Mouse (Mus musculus): ENCODE measurements around the gene Adamtsl1. TPM values are rescaled to one million over a fixed set of nuclear protein-coding genes. Genes with fewer than 3 reads are reported as not detected.

The Adamtsl1 gene
- polyA plus RNA-seq, 1 experiment = 2.7 TPM

DNA sequence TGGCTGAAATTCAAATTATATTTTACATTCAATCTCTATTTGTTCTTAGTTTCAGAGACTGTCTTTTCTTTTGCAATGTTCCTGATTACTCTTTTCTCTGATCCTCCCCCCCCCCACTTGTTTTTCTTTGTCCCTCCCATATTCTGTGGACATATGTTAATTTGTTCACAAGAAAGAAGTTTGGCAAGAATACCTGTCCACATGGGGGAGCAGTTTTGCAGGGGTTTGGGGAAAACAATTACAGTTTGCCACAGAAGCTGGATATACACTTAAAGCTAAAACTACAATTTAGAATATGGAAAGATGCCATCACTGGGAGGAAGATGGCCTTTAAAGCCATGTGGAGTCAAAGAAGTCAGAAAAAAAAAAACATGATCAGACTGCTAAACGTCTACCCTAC is 532.9 kb downstream of the Adamtsl1 start:
- Histone ChIP-seq H3K4me2 (ENCODE audit: low read depth) (no peak overlapping the region), H3K36me3 (ENCODE audit: control insufficient read depth, insufficient read depth) (no peaks in the 10 kb centered on the region), H3ac (ENCODE audit: control insufficient read depth, insufficient read length) (no peak overlapping the region), H3K27me3 (ENCODE audit: control insufficient read depth, insufficient read depth, insufficient read length) (no peaks in the 10 kb centered on the region), H3K4me3 (no peak overlapping the region), H3K79me2 (ENCODE audit: control insufficient read depth, insufficient read depth) (no peaks in the 10 kb centered on the region)
- TF ChIP-seq MAX (IDR thresholded peaks at IDR 0.05; ENCODE audit: low read depth) (no peak), E2F4 (IDR thresholded peaks at IDR 0.05; ENCODE audit: insufficient read depth) (no peak), TCF3 (IDR thresholded peaks at IDR 0.05; ENCODE audit: insufficient read length, low read depth) (no peak)

DNA sequence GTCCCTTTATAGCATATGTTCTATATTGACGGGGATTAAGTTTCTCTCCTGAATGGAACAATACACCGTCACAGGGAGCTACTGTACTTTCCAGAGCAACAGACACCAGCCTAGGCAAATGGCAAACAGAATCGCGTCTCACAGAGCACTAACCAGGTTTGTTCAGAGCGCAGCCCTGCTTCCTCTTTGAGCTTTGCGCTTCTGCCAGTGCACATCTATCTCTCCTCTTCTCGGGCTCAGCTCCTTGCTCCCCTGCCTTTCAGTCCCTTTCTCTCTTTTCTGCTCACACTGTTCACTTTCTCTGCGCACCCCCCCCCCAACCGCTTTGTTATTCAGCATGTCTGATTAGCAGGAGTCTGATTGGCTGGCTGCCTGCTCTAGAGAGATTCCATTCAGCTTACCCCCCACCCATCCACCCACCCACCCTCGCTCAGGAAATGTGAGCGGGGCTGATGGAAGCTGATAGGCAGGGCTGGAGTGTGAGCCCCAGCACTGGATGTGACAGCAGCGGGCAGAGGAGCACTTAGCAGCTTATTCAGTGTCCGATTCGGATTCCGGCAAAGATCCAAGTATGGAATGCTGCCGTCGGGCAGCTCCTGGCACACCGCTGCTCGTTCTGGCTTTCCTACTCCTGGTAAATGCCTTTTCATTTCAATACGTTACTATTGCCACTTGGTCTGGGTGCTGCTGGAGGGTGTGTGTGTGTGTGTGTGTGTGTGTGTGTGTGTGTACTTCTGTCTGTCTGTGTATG is 539.7 kb downstream of the Adamtsl1 start:
- Histone ChIP-seq H3K79me2 (ENCODE audit: control insufficient read depth, insufficient read depth) (no peaks in the 10 kb centered on the region), H3K4me3 (peak overlapping the region; percentile 4), H3K4me2 (ENCODE audit: low read depth) (peak overlapping the region; percentile 64), H3ac (ENCODE audit: control insufficient read depth, insufficient read length) (no peak overlapping the region), H3K36me3 (ENCODE audit: control insufficient read depth, insufficient read depth) (no peaks in the 10 kb centered on the region), H3K27me3 (ENCODE audit: control insufficient read depth, insufficient read depth, insufficient read length) (no peaks in the 10 kb centered on the region)
- TF ChIP-seq SRF (IDR thresholded peaks at IDR 0.05; ENCODE audit: control insufficient read depth, insufficient read length, low read depth) = no peak
- TF ChIP-seq MAX (IDR thresholded peaks at IDR 0.05; ENCODE audit: low read depth) = no peak
- TF ChIP-seq POLR2A (IDR thresholded peaks at IDR 0.05; ENCODE audit: insufficient read length, low read depth) = no peak
- TF ChIP-seq POLR2AphosphoS2 (IDR thresholded peaks at IDR 0.05; ENCODE audit: insufficient read length, low read depth) = no peak
- TF ChIP-seq MYOD1 (IDR thresholded peaks at IDR 0.05; ENCODE audit: control insufficient read depth in 1 of 3, insufficient read length in 2 of 3, low read depth in 2 of 3) = no peak
- no peak for TF ChIP-seq MYOG (IDR thresholded peaks at IDR 0.05; ENCODE audit: control insufficient read depth in 1 of 3, insufficient read depth in 1 of 3, insufficient read length in 2 of 3, low read depth in 2 of 3)

DNA sequence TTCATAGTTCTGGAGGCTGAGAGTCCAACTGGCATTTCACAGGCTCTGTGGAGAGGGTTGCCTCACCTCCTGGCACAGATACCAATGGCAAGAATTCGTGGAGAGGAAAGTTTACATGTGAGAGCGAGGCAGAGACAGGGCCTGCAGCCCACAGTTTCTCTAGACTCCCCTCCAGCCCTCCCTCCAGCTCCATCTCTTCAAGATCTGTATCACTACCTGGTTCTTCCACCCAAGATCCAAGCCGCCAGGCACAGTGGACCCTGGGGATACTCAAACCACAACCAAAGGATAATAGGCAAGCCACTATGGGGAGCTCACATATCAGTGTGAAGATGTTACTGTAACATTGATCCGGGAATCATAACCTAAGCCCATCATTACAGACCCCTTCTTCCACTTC is 546.6 kb downstream of the Adamtsl1 start:
- Histone ChIP-seq H3K4me2 (ENCODE audit: low read depth) (no peak overlapping the region), H3K79me2 (ENCODE audit: control insufficient read depth, insufficient read depth) (no peaks in the 10 kb centered on the region), H3K36me3 (ENCODE audit: control insufficient read depth, insufficient read depth) (no peaks in the 10 kb centered on the region), H3ac (ENCODE audit: control insufficient read depth, insufficient read length) (no peak overlapping the region), H3K4me3 (no peak overlapping the region), H3K27me3 (ENCODE audit: control insufficient read depth, insufficient read depth, insufficient read length) (no peaks in the 10 kb centered on the region)
- no peak for TF ChIP-seq MYOG (IDR thresholded peaks at IDR 0.05; ENCODE audit: control insufficient read depth in 1 of 3, insufficient read depth in 1 of 3, insufficient read length in 2 of 3, low read depth in 2 of 3)
- TF ChIP-seq CEBPB (IDR thresholded peaks at IDR 0.05; ENCODE audit: insufficient read depth, poor library complexity, severe bottlenecking) = no peak
- TF ChIP-seq E2F4 (IDR thresholded peaks at IDR 0.05; ENCODE audit: insufficient read depth) = no peak
- TF ChIP-seq SRF (IDR thresholded peaks at IDR 0.05; ENCODE audit: control insufficient read depth, insufficient read length, low read depth) = no peak
- no peak for TF ChIP-seq USF1 (IDR thresholded peaks at IDR 0.05; ENCODE audit: low read depth)
- TF ChIP-seq MYOD1 (IDR thresholded peaks at IDR 0.05; ENCODE audit: control insufficient read depth in 1 of 3, insufficient read length in 2 of 3, low read depth in 2 of 3) = no peak
- TF ChIP-seq REST (IDR thresholded peaks at IDR 0.05; ENCODE audit: insufficient read depth, insufficient read length) = no peak
- TF ChIP-seq TCF3 (IDR thresholded peaks at IDR 0.05; ENCODE audit: insufficient read length, low read depth) = no peak
- TF ChIP-seq MAX (IDR thresholded peaks at IDR 0.05; ENCODE audit: low read depth) = no peak
- no peak for TF ChIP-seq TCF12 (IDR thresholded peaks at IDR 0.05; ENCODE audit: insufficient read depth, poor library complexity, severe bottlenecking)

DNA sequence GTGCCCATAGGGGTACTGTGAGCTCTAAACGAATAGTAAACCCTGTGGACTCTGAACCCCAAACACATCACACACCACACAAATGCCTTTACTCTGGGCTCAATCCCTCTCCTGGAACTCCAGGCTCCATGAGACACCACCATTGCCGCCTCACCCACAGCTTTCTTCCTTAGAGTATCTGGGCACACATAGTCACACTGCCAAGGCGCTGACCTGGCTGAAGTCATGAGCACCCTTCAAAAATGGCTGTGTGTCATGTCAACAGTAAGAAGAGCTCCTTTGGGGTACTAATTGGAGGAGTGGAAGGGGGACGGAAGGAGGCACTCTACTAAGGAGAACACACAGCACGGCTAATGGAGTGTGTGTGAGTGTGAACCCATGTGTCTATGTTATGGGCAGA is 554.4 kb downstream of the Adamtsl1 start:
- Histone ChIP-seq H3K27me3 (ENCODE audit: control insufficient read depth, insufficient read depth, insufficient read length) (no peaks in the 10 kb centered on the region), H3ac (ENCODE audit: control insufficient read depth, insufficient read length) (no peak overlapping the region), H3K4me2 (ENCODE audit: low read depth) (no peak overlapping the region), H3K4me3 (no peak overlapping the region), H3K79me2 (ENCODE audit: control insufficient read depth, insufficient read depth) (no peaks in the 10 kb centered on the region), H3K36me3 (ENCODE audit: control insufficient read depth, insufficient read depth) (no peaks in the 10 kb centered on the region)
- TF ChIP-seq E2F4 (IDR thresholded peaks at IDR 0.05; ENCODE audit: insufficient read depth) (no peak), POLR2A (IDR thresholded peaks at IDR 0.05; ENCODE audit: insufficient read length, low read depth) (no peak), MYOG (IDR thresholded peaks at IDR 0.05; ENCODE audit: control insufficient read depth in 1 of 3, insufficient read depth in 1 of 3, insufficient read length in 2 of 3, low read depth in 2 of 3) (no peak), MAX (IDR thresholded peaks at IDR 0.05; ENCODE audit: low read depth) (no peak)

DNA sequence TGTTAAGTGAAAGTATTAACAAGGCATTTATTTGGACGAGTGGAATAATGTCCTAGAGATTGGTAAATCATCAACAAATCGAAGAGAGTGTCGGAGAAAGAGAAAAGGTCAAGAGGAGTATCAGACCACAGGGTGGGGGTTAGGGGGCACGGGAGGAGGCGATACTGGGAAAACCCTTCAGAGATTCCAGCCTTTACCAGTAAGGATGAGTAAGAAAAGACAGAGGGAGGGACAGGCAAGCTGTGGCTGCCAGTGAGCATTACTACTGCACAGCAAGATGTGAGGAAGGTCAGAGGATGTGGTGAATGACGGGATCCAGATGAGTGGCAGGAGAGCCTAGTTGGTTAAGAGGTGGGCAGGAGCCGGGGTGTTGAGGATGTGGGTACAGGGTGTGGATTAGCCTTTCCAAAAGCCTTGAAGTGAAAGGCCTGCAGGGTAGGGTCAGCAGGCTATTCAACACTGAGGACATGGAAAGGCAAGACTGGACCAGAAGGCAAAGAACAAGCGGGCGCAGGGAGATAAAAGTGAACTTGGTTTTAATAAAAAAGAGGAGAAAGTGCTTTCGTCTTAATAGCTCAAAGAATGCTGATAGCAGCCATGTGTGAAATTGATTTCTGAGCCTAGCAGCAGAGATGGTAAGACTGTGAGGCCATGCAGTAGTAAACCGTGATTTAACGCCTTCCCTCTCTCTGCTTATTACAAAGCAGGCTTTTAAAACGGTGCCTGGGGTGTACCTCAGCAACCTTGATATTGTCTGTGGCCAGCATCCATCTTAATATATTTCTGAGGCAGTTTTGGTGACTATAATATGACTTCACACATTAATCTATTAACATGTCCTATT is 555.1 kb downstream of the Adamtsl1 start:
- TF ChIP-seq USF1 (IDR thresholded peaks at IDR 0.05; ENCODE audit: low read depth) (no peak), REST (IDR thresholded peaks at IDR 0.05; ENCODE audit: insufficient read depth, insufficient read length) (no peak), POLR2A (IDR thresholded peaks at IDR 0.05; ENCODE audit: insufficient read length, low read depth) (no peak), TCF3 (IDR thresholded peaks at IDR 0.05; ENCODE audit: insufficient read length, low read depth) (no peak), MYOG (IDR thresholded peaks at IDR 0.05; ENCODE audit: control insufficient read depth in 1 of 3, insufficient read depth in 1 of 3, insufficient read length in 2 of 3, low read depth in 2 of 3) (no peak), CEBPB (IDR thresholded peaks at IDR 0.05; ENCODE audit: insufficient read depth, poor library complexity, severe bottlenecking) (no peak), E2F4 (IDR thresholded peaks at IDR 0.05; ENCODE audit: insufficient read depth) (no peak), MAX (IDR thresholded peaks at IDR 0.05; ENCODE audit: low read depth) (no peak), POLR2AphosphoS2 (IDR thresholded peaks at IDR 0.05; ENCODE audit: insufficient read length, low read depth) (no peak)
- no peak overlapping the region for H3ac ChIP-seq (ENCODE audit: control insufficient read depth, insufficient read length)
- H3K4me3 ChIP-seq = no peak overlapping the region
- H3K36me3 ChIP-seq (ENCODE audit: control insufficient read depth, insufficient read depth) = no peaks in the 10 kb centered on the region
- no peaks in the 10 kb centered on the region for H3K27me3 ChIP-seq (ENCODE audit: control insufficient read depth, insufficient read depth, insufficient read length)
- H3K4me2 ChIP-seq (ENCODE audit: low read depth) = no peak overlapping the region
- no peaks in the 10 kb centered on the region for H3K79me2 ChIP-seq (ENCODE audit: control insufficient read depth, insufficient read depth)

Measured in myocyte (in vitro differentiated cells).